Mouse (Mus musculus) thymus, adult 2 months (tissue): ENCODE results near the gene C1galt1. TPM values are rescaled to one million over a fixed set of nuclear protein-coding genes. Genes with fewer than 3 reads are reported as not detected.

Experiments used
- DNase-seq: peaks from one replicate; pipeline ENCODE4 v3.0.0; 2021
- H3K27ac ChIP-seq: fragments of 200-500 bp; 2 replicates; pipeline ENCODE4 v1.5.1; 2012; ENCODE audit warnings: low read length, control low read depth; ENCODE audit not compliant: control insufficient read depth, insufficient read depth
- H3K27me3 ChIP-seq: fragments of 200-500 bp; 2 replicates; pipeline ENCODE4 v1.6.1; 2012; ENCODE audit warnings: mild to moderate bottlenecking, low read length, moderate library complexity, mixed read lengths; ENCODE audit not compliant: control insufficient read depth, insufficient read depth
- H3K36me3 ChIP-seq: fragments of 200-500 bp; 2 replicates; pipeline ENCODE4 v1.6.1; 2012; ENCODE audit warnings: mild to moderate bottlenecking, low read length, moderate library complexity; ENCODE audit not compliant: control insufficient read depth, insufficient read depth
- H3K4me1 ChIP-seq: fragments of 200-500 bp; replicated peaks from 2 replicates; pipeline ENCODE4 v1.6.1; 2012; ENCODE audit warnings: low read length; ENCODE audit not compliant: control insufficient read depth, insufficient read depth
- H3K4me3 ChIP-seq: fragments of 200-500 bp; 2 replicates; pipeline ENCODE4 v1.5.1; 2012; ENCODE audit warnings: mild to moderate bottlenecking, low read length, control low read depth, moderate library complexity; ENCODE audit not compliant: control insufficient read depth, insufficient read depth
- CTCF ChIP-seq: fragments of 200-500 bp; IDR thresholded peaks from 2 replicates; pipeline ENCODE4 v1.5.1; 2012; ENCODE audit warnings: mild to moderate bottlenecking, control low read depth, low read length, moderate library complexity, borderline replicate concordance; ENCODE audit not compliant: control insufficient read depth, poor library complexity, insufficient read depth; ENCODE audit errors: extremely low read depth
- POLR2A ChIP-seq: fragments of 200-500 bp; IDR thresholded peaks from 2 replicates; pipeline ENCODE4 v1.6.1; 2012; ENCODE audit warnings: mild to moderate bottlenecking, low read length, control low read depth, moderate library complexity; ENCODE audit not compliant: control insufficient read depth, poor library complexity, insufficient read depth; ENCODE audit errors: extremely low read depth
- WGBS: fragments of 180-500 bp; shearing (Covaris S2); methylation state at CpG from one replicate; pipeline ENCODE4 v1.1.7; 2018; 5-methylcytosine and 5-hydroxymethylcytosine counted together
- polyA plus RNA-seq: library from polyadenylated mRNA; depleted of rRNA; stranded (reverse); fragments of >200 nt; gene quantifications from 2 replicates; pipeline ENCODE4 v1.2.3, GENCODE M21; 2012

The C1galt1 gene
- polyA plus RNA-seq, 1 experiment, result 13.1 TPM

GRCm38 (mm10) chr6:7848714-7849113 is 4.1 kb downstream of the C1galt1 start:
- no peak for DNase-seq
- Histone ChIP-seq H3K36me3 (no peaks in the 10 kb centered on the region; the same call in 1 of the 2 replicates), H3K4me3 (no peak overlapping the region), H3K27me3 (no peaks in the 10 kb centered on the region), H3K27ac (no peak overlapping the region), H3K4me1 (peaks cover 22% of the 10 kb centered on the region)
- 95% methylated on average over 9 of the region's 9 CpGs for WGBS
- TF ChIP-seq CTCF (no peak), POLR2A (no peak)

GRCm38 (mm10) chr6:7851036-7851435 is 6.4 kb downstream of the C1galt1 start:
- H3K4me1 ChIP-seq, result peaks cover 23% of the 10 kb centered on the region
- 95% methylated on average over 2 of the region's 2 CpGs for WGBS
- H3K4me3 ChIP-seq, result no peak overlapping the region
- DNase-seq, result no peak
- H3K27ac ChIP-seq, result no peak overlapping the region
- H3K36me3 ChIP-seq, result no peaks in the 10 kb centered on the region; the same call in 1 of the 2 replicates
- TF ChIP-seq POLR2A (no peak), CTCF (no peak)
- H3K27me3 ChIP-seq, result no peaks in the 10 kb centered on the region

- 83% methylated on average over 1 of the region's 1 CpGs for WGBS
- no peaks in the 10 kb centered on the region for H3K27me3 ChIP-seq
- H3K4me3 ChIP-seq, result no peak overlapping the region
- DNase-seq, result no peak
- H3K4me1 ChIP-seq, result peaks cover 14% of the 10 kb centered on the region
- H3K27ac ChIP-seq, result no peak overlapping the region
- TF ChIP-seq POLR2A, result no peak
- no peak for TF ChIP-seq CTCF
- H3K36me3 ChIP-seq, result no peaks in the 10 kb centered on the region; the same call in 1 of the 2 replicates
These were observed 8.3 kb downstream of the C1galt1 start for GRCm38 (mm10) chr6:7852919-7853318.

GRCm38 (mm10) chr6:7853461-7853860 is 8.8 kb downstream of the C1galt1 start:
- Histone ChIP-seq H3K27ac (no peak overlapping the region), H3K36me3 (no peaks in the 10 kb centered on the region; the same call in 1 of the 2 replicates), H3K4me1 (peaks cover 9% of the 10 kb centered on the region), H3K4me3 (no peak overlapping the region), H3K27me3 (no peaks in the 10 kb centered on the region)
- 61% methylated on average over 3 of the region's 3 CpGs for WGBS
- TF ChIP-seq CTCF, result no peak
- TF ChIP-seq POLR2A, result no peak
- DNase-seq, result no peak

GRCm38 (mm10) chr6:7856682-7857290 is 12.1 kb downstream of the C1galt1 start:
- TF ChIP-seq POLR2A (no peak), CTCF (peak; percentile 40; the same call in 1 of the 2 replicates)
- DNase-seq, result peak; percentile 39
- H3K27ac ChIP-seq, result no peak overlapping the region
- H3K27me3 ChIP-seq, result no peaks in the 10 kb centered on the region
- no peak overlapping the region for H3K4me3 ChIP-seq
- peaks cover 5% of the 10 kb centered on the region for H3K4me1 ChIP-seq
- 57% methylated on average over 5 of the region's 5 CpGs for WGBS
- peaks cover 3% of the 10 kb centered on the region; the same call in 1 of the 2 replicates for H3K36me3 ChIP-seq

GRCm38 (mm10) chr6:7857356-7858247 is 13.0 kb downstream of the C1galt1 start:
- H3K27ac ChIP-seq, result no peak overlapping the region
- peaks cover 3% of the 10 kb centered on the region; the same call in 1 of the 2 replicates for H3K36me3 ChIP-seq
- no peak overlapping the region for H3K4me3 ChIP-seq
- DNase-seq, result no peak
- H3K27me3 ChIP-seq, result no peaks in the 10 kb centered on the region
- WGBS, result 95% methylated on average over 8 of the region's 8 CpGs
- peaks cover 2% of the 10 kb centered on the region; the same call in 1 of the 2 replicates for H3K4me1 ChIP-seq
- TF ChIP-seq POLR2A, result no peak
- TF ChIP-seq CTCF, result no peak
